Mouse (Mus musculus) liver, embryonic 15.5 days (tissue): Measurements from ENCODE around the gene Mogs. TPM values are rescaled to one million over a fixed set of nuclear protein-coding genes. Genes with fewer than 3 reads are reported as not detected.

Source experiments
- ATAC-seq: fragments of 200-750 bp; cut with Nextera tagmentation; 2 replicates; pipeline ENCODE4 v1.8.0; 2017; ENCODE audit warnings: moderate number of reproducible peaks, mild to moderate bottlenecking, moderate library complexity; ENCODE audit not compliant: insufficient read depth
- H3K27ac ChIP-seq: fragments of 300-500 bp; sonication (generic); replicated peaks from 2 replicates; pipeline ENCODE4 v1.5.1; 2015; ENCODE audit warnings: mild to moderate bottlenecking, inconsistent platforms
- H3K27me3 ChIP-seq: fragments of 300-500 bp; sonication (generic); 2 replicates; pipeline ENCODE4 v1.6.1; 2015; ENCODE audit warnings: mild to moderate bottlenecking, inconsistent platforms
- H3K36me3 ChIP-seq: fragments of 300-500 bp; sonication (generic); replicated peaks from 2 replicates; pipeline ENCODE4 v1.6.1; 2015; ENCODE audit warnings: moderate library complexity, mild to moderate bottlenecking, inconsistent platforms
- H3K4me1 ChIP-seq: fragments of 300-500 bp; sonication (generic); replicated peaks from 2 replicates; pipeline ENCODE4 v1.6.1; 2015; ENCODE audit warnings: inconsistent platforms
- H3K4me2 ChIP-seq: fragments of 300-500 bp; sonication (generic); 2 replicates; pipeline ENCODE4 v1.6.1; 2015; ENCODE audit warnings: moderate library complexity, mild to moderate bottlenecking, inconsistent platforms
- H3K4me3 ChIP-seq: fragments of 300-500 bp; sonication (generic); replicated peaks from 2 replicates; pipeline ENCODE4 v1.5.1; 2015; ENCODE audit warnings: mild to moderate bottlenecking, inconsistent platforms
- H3K9ac ChIP-seq: fragments of 300-500 bp; sonication (generic); 2 replicates; pipeline ENCODE4 v1.6.1; 2015; ENCODE audit warnings: moderate library complexity, mild to moderate bottlenecking, inconsistent platforms
- H3K9me3 ChIP-seq: fragments of 300-500 bp; sonication (generic); replicated peaks from 2 replicates; pipeline ENCODE4 v1.6.1; 2016; ENCODE audit warnings: inconsistent platforms
- WGBS: fragments of 180-500 bp; shearing (Covaris S2); methylation state at CpG from one replicate; pipeline ENCODE4 v1.1.7; 2015; ENCODE audit warnings: mixed read lengths; ENCODE audit not compliant: insufficient replicate concordance; 5-methylcytosine and 5-hydroxymethylcytosine counted together
- polyA plus RNA-seq: library from polyadenylated mRNA; unstranded; fragments of >200 nt; fragmentation: Nextera tagmentation; extraction: Ambion mirVana; gene quantifications from 2 replicates; pipeline ENCODE4 v1.2.1, GENCODE M21; 2015

The Mogs gene
- polyA plus RNA-seq, 1 experiment from 2014 or later = 37.0 TPM

GRCm38 (mm10) chr6:83137576-83137950 is 22.3 kb downstream of the Mogs start:
- Histone ChIP-seq H3K27ac (peak overlapping the region; percentile 81), H3K4me2 (peak overlapping the region; percentile 64), H3K4me1 (peaks cover 55% of the 10 kb centered on the region), H3K9ac (peak overlapping the region; percentile 51), H3K9me3 (no peaks in the 10 kb centered on the region), H3K4me3 (peak overlapping the region; percentile 55), H3K27me3 (peaks cover 77% of the 10 kb centered on the region), H3K36me3 (no peaks in the 10 kb centered on the region)
- under 1% methylated on average over 12 of the region's 12 CpGs for WGBS
- peak; percentile 62 for ATAC-seq

GRCm38 (mm10) chr6:83138056-83138455 is 22.8 kb downstream of the Mogs start:
- H3K4me1 ChIP-seq = peaks cover 55% of the 10 kb centered on the region
- WGBS = 6% methylated on average over 11 of the region's 11 CpGs
- no peaks in the 10 kb centered on the region for H3K36me3 ChIP-seq
- peak overlapping the region; percentile 55 for H3K4me3 ChIP-seq
- peak overlapping the region; percentile 64 for H3K4me2 ChIP-seq
- H3K27ac ChIP-seq = peak overlapping the region; percentile 81
- H3K9ac ChIP-seq = no peak overlapping the region; the same call in 1 of the 2 replicates
- peaks cover 82% of the 10 kb centered on the region for H3K27me3 ChIP-seq
- peak; percentile 12; the same call in 1 of the 2 replicates for ATAC-seq
- no peaks in the 10 kb centered on the region for H3K9me3 ChIP-seq

GRCm38 (mm10) chr6:83140044-83140443 is 24.7 kb downstream of the Mogs start:
- 80% methylated on average over 8 of the region's 8 CpGs for WGBS
- H3K4me2 ChIP-seq = no peak overlapping the region
- no peak for ATAC-seq
- H3K9ac ChIP-seq = no peak overlapping the region
- no peaks in the 10 kb centered on the region for H3K9me3 ChIP-seq
- H3K36me3 ChIP-seq = no peaks in the 10 kb centered on the region
- no peak overlapping the region for H3K27ac ChIP-seq
- no peak overlapping the region for H3K4me3 ChIP-seq
- peaks cover 77% of the 10 kb centered on the region for H3K27me3 ChIP-seq
- H3K4me1 ChIP-seq = peaks cover 46% of the 10 kb centered on the region

GRCm38 (mm10) chr6:83141636-83142035 is 26.3 kb downstream of the Mogs start:
- H3K9me3 ChIP-seq = no peaks in the 10 kb centered on the region
- H3K4me3 ChIP-seq = no peak overlapping the region
- WGBS = 55% methylated on average over 4 of the region's 4 CpGs
- ATAC-seq = no peak
- peaks cover 61% of the 10 kb centered on the region for H3K27me3 ChIP-seq
- H3K27ac ChIP-seq = no peak overlapping the region
- H3K9ac ChIP-seq = no peak overlapping the region
- H3K4me1 ChIP-seq = peaks cover 36% of the 10 kb centered on the region
- H3K36me3 ChIP-seq = no peaks in the 10 kb centered on the region
- no peak overlapping the region for H3K4me2 ChIP-seq

- ATAC-seq = no peak
- Histone ChIP-seq H3K36me3 (no peaks in the 10 kb centered on the region), H3K9me3 (no peaks in the 10 kb centered on the region), H3K27ac (no peak overlapping the region), H3K27me3 (peaks cover 55% of the 10 kb centered on the region), H3K9ac (no peak overlapping the region), H3K4me2 (peak overlapping the region; percentile 51), H3K4me1 (peaks cover 32% of the 10 kb centered on the region), H3K4me3 (no peak overlapping the region)
- WGBS = 5% methylated on average over 39 of the region's 41 CpGs
These were observed 27.0 kb downstream of the Mogs start for GRCm38 (mm10) chr6:83142211-83142731.

- Histone ChIP-seq H3K4me2 (no peak overlapping the region), H3K4me1 (peaks cover 26% of the 10 kb centered on the region), H3K9ac (no peak overlapping the region), H3K36me3 (no peaks in the 10 kb centered on the region), H3K27ac (no peak overlapping the region), H3K27me3 (peaks cover 49% of the 10 kb centered on the region), H3K4me3 (no peak overlapping the region), H3K9me3 (no peaks in the 10 kb centered on the region)
- 56% methylated on average over 11 of the region's 11 CpGs for WGBS
- ATAC-seq = no peak
These were observed 27.6 kb downstream of the Mogs start for GRCm38 (mm10) chr6:83142886-83143285.

- Histone ChIP-seq H3K9me3 (no peaks in the 10 kb centered on the region), H3K4me2 (no peak overlapping the region), H3K27me3 (peaks cover 25% of the 10 kb centered on the region), H3K36me3 (peaks cover 5% of the 10 kb centered on the region; the same call in 1 of the 2 replicates), H3K4me3 (no peak overlapping the region), H3K9ac (no peak overlapping the region), H3K27ac (no peak overlapping the region), H3K4me1 (peaks cover 10% of the 10 kb centered on the region)
- no peak for ATAC-seq
- WGBS = 29% methylated on average over 2 of the region's 2 CpGs
These were observed 29.9 kb downstream of the Mogs start for GRCm38 (mm10) chr6:83145209-83145608.

GRCm38 (mm10) chr6:83145805-83146204 is 30.5 kb downstream of the Mogs start:
- H3K9ac ChIP-seq = no peak overlapping the region
- H3K9me3 ChIP-seq = no peaks in the 10 kb centered on the region
- H3K36me3 ChIP-seq = peaks cover 5% of the 10 kb centered on the region; the same call in 1 of the 2 replicates
- H3K4me1 ChIP-seq = peaks cover 10% of the 10 kb centered on the region
- 52% methylated on average over 9 of the region's 9 CpGs for WGBS
- H3K27ac ChIP-seq = no peak overlapping the region
- no peak overlapping the region for H3K4me2 ChIP-seq
- H3K27me3 ChIP-seq = peaks cover 22% of the 10 kb centered on the region
- ATAC-seq = no peak
- H3K4me3 ChIP-seq = no peak overlapping the region

GRCm38 (mm10) chr6:83147280-83147679 is 32.0 kb downstream of the Mogs start:
- no peak for ATAC-seq
- Histone ChIP-seq H3K27ac (no peak overlapping the region), H3K9ac (no peak overlapping the region), H3K27me3 (peaks cover 9% of the 10 kb centered on the region), H3K4me2 (no peak overlapping the region), H3K4me3 (no peak overlapping the region), H3K9me3 (no peaks in the 10 kb centered on the region), H3K36me3 (peaks cover 5% of the 10 kb centered on the region; the same call in 1 of the 2 replicates), H3K4me1 (peaks cover 3% of the 10 kb centered on the region)
- 41% methylated on average over 7 of the region's 7 CpGs for WGBS

GRCm38 (mm10) chr6:83151721-83152120 is 36.4 kb downstream of the Mogs start:
- H3K27me3 ChIP-seq = peaks cover 39% of the 10 kb centered on the region
- H3K4me3 ChIP-seq = no peak overlapping the region
- H3K9me3 ChIP-seq = no peaks in the 10 kb centered on the region
- no peak overlapping the region for H3K27ac ChIP-seq
- H3K9ac ChIP-seq = no peak overlapping the region
- H3K4me1 ChIP-seq = peaks cover 8% of the 10 kb centered on the region; the same call in 1 of the 2 replicates
- H3K36me3 ChIP-seq = peaks cover 5% of the 10 kb centered on the region; the same call in 1 of the 2 replicates
- no peak overlapping the region for H3K4me2 ChIP-seq
- no peak for ATAC-seq
- WGBS = 41% methylated on average over 8 of the region's 8 CpGs

GRCm38 (mm10) chr6:83153038-83153437 is 37.7 kb downstream of the Mogs start:
- no peak overlapping the region for H3K4me3 ChIP-seq
- ATAC-seq = no peak
- H3K9me3 ChIP-seq = no peaks in the 10 kb centered on the region
- no peak overlapping the region for H3K9ac ChIP-seq
- H3K27ac ChIP-seq = no peak overlapping the region
- peaks cover 5% of the 10 kb centered on the region; the same call in 1 of the 2 replicates for H3K36me3 ChIP-seq
- H3K4me2 ChIP-seq = no peak overlapping the region
- 66% methylated on average over 12 of the region's 12 CpGs for WGBS
- peaks cover 48% of the 10 kb centered on the region for H3K27me3 ChIP-seq
- peaks cover 8% of the 10 kb centered on the region; the same call in 1 of the 2 replicates for H3K4me1 ChIP-seq

GRCm38 (mm10) chr6:83153485-83153884 is 38.2 kb downstream of the Mogs start:
- no peak overlapping the region for H3K4me3 ChIP-seq
- no peaks in the 10 kb centered on the region for H3K9me3 ChIP-seq
- H3K9ac ChIP-seq = no peak overlapping the region
- H3K4me1 ChIP-seq = peaks cover 8% of the 10 kb centered on the region; the same call in 1 of the 2 replicates
- peaks cover 5% of the 10 kb centered on the region; the same call in 1 of the 2 replicates for H3K36me3 ChIP-seq
- no peak for ATAC-seq
- no peak overlapping the region for H3K27ac ChIP-seq
- no peak overlapping the region for H3K4me2 ChIP-seq
- peaks cover 48% of the 10 kb centered on the region for H3K27me3 ChIP-seq
- WGBS = 50% methylated on average over 5 of the region's 5 CpGs
